Mouse (Mus musculus) hindbrain, embryonic 12.5 days (tissue): ENCODE results near the gene Dpyd. TPM values are rescaled to one million over a fixed set of nuclear protein-coding genes. Genes with fewer than 3 reads are reported as not detected.

Source experiments
- ATAC-seq: fragments of 200-750 bp; cut with Nextera tagmentation; 2 replicates; pipeline ENCODE4 v1.8.0; 2017; ENCODE audit warnings: moderate TSS enrichment; ENCODE audit not compliant: low FRiP score
- H3K27ac ChIP-seq: fragments of 300-500 bp; sonication (generic); 2 replicates; pipeline ENCODE4 v1.5.1; 2016; ENCODE audit warnings: mild to moderate bottlenecking
- H3K27me3 ChIP-seq: fragments of 300-500 bp; sonication (generic); 2 replicates; pipeline ENCODE4 v1.6.1; 2016; ENCODE audit warnings: mild to moderate bottlenecking
- H3K36me3 ChIP-seq: fragments of 300-500 bp; sonication (generic); 2 replicates; pipeline ENCODE4 v1.6.1; 2016; ENCODE audit warnings: mild to moderate bottlenecking
- H3K4me1 ChIP-seq: fragments of 300-500 bp; sonication (generic); 2 replicates; pipeline ENCODE4 v1.6.1; 2016
- H3K4me2 ChIP-seq: fragments of 300-500 bp; sonication (generic); replicated peaks from 2 replicates; pipeline ENCODE4 v1.6.1; 2016; ENCODE audit warnings: mild to moderate bottlenecking
- H3K4me3 ChIP-seq: fragments of 300-500 bp; sonication (generic); 2 replicates; pipeline ENCODE4 v1.5.1; 2016; ENCODE audit warnings: mild to moderate bottlenecking
- H3K9ac ChIP-seq: fragments of 300-500 bp; sonication (generic); 2 replicates; pipeline ENCODE4 v1.6.1; 2016; ENCODE audit warnings: mild to moderate bottlenecking, moderate library complexity
- H3K9me3 ChIP-seq: fragments of 300-500 bp; sonication (generic); replicated peaks from 2 replicates; pipeline ENCODE4 v1.6.1; 2016; ENCODE audit warnings: mild to moderate bottlenecking
- WGBS: fragments of 180-500 bp; shearing (Covaris S2); methylation state at CpG from one replicate; pipeline ENCODE4 v1.1.7; 2016; 5-methylcytosine and 5-hydroxymethylcytosine counted together
- polyA plus RNA-seq: library from polyadenylated mRNA; unstranded; fragments of >200 nt; fragmentation: Nextera tagmentation; extraction: Ambion mirVana; gene quantifications from 2 replicates; pipeline ENCODE4 v1.2.1, GENCODE M21; 2016

Gene Dpyd
- polyA plus RNA-seq, 1 experiment from 2014 or later, result 6.6 TPM

GRCm38 (mm10) chr3:118601689-118602640 lies 40.0 kb downstream of the Dpyd start:
- no peak for ATAC-seq
- no peaks in the 10 kb centered on the region for H3K4me1 ChIP-seq
- H3K27ac ChIP-seq, result no peak overlapping the region
- WGBS, result 88% methylated on average over 7 of the region's 7 CpGs
- H3K4me3 ChIP-seq, result no peak overlapping the region
- H3K9ac ChIP-seq, result no peak overlapping the region
- H3K4me2 ChIP-seq, result no peak overlapping the region
- H3K9me3 ChIP-seq, result no peaks in the 10 kb centered on the region
- H3K36me3 ChIP-seq, result no peaks in the 10 kb centered on the region
- no peaks in the 10 kb centered on the region for H3K27me3 ChIP-seq

- Histone ChIP-seq H3K9me3 (no peaks in the 10 kb centered on the region), H3K4me1 (no peaks in the 10 kb centered on the region), H3K27me3 (no peaks in the 10 kb centered on the region), H3K27ac (no peak overlapping the region), H3K4me2 (no peak overlapping the region), H3K9ac (no peak overlapping the region), H3K36me3 (no peaks in the 10 kb centered on the region), H3K4me3 (no peak overlapping the region)
- ATAC-seq, result no peak
- WGBS, result 68% methylated on average over 4 of the region's 4 CpGs
Measured at GRCm38 (mm10) chr3:118608708-118609107, 46.8 kb downstream of the Dpyd start.

- 37% methylated on average over 9 of the region's 9 CpGs for WGBS
- no peak overlapping the region for H3K9ac ChIP-seq
- H3K27me3 ChIP-seq, result no peaks in the 10 kb centered on the region
- H3K4me3 ChIP-seq, result no peak overlapping the region
- peaks cover 10% of the 10 kb centered on the region for H3K4me1 ChIP-seq
- peak; percentile 91 for ATAC-seq
- no peak overlapping the region for H3K4me2 ChIP-seq
- no peaks in the 10 kb centered on the region for H3K9me3 ChIP-seq
- no peaks in the 10 kb centered on the region for H3K36me3 ChIP-seq
- H3K27ac ChIP-seq, result 0 out of 2 replicates have a peak overlapping the region, but pooled peaks have one; percentile 4
Measured at GRCm38 (mm10) chr3:118626455-118627375, 64.8 kb downstream of the Dpyd start.

- no peak overlapping the region for H3K4me3 ChIP-seq
- H3K27me3 ChIP-seq, result no peaks in the 10 kb centered on the region
- H3K9ac ChIP-seq, result no peak overlapping the region
- H3K4me1 ChIP-seq, result peaks cover 10% of the 10 kb centered on the region
- no peak for ATAC-seq
- no peaks in the 10 kb centered on the region for H3K9me3 ChIP-seq
- H3K27ac ChIP-seq, result no peak overlapping the region
- WGBS, result 97% methylated on average over 1 of the region's 1 CpGs
- no peaks in the 10 kb centered on the region for H3K36me3 ChIP-seq
- no peak overlapping the region for H3K4me2 ChIP-seq
Measured at GRCm38 (mm10) chr3:118629737-118630136, 67.8 kb downstream of the Dpyd start.

GRCm38 (mm10) chr3:118646024-118646570 lies 84.2 kb downstream of the Dpyd start:
- no peak for ATAC-seq
- H3K27ac ChIP-seq, result no peak overlapping the region
- no peaks in the 10 kb centered on the region for H3K36me3 ChIP-seq
- H3K27me3 ChIP-seq, result no peaks in the 10 kb centered on the region
- no peak overlapping the region for H3K4me3 ChIP-seq
- no peaks in the 10 kb centered on the region for H3K4me1 ChIP-seq
- WGBS, result 85% methylated on average over 10 of the region's 10 CpGs
- H3K9ac ChIP-seq, result no peak overlapping the region
- H3K4me2 ChIP-seq, result no peak overlapping the region
- no peaks in the 10 kb centered on the region for H3K9me3 ChIP-seq

- Histone ChIP-seq H3K4me3 (no peak overlapping the region), H3K9ac (no peak overlapping the region), H3K4me2 (no peak overlapping the region), H3K4me1 (peaks cover 3% of the 10 kb centered on the region; the same call in 1 of the 2 replicates), H3K9me3 (no peaks in the 10 kb centered on the region), H3K27me3 (no peaks in the 10 kb centered on the region), H3K27ac (no peak overlapping the region), H3K36me3 (no peaks in the 10 kb centered on the region)
- 63% methylated on average over 5 of the region's 5 CpGs for WGBS
- ATAC-seq, result no peak
Measured at GRCm38 (mm10) chr3:118663987-118664692, 102.2 kb downstream of the Dpyd start.

- H3K36me3 ChIP-seq, result no peaks in the 10 kb centered on the region
Measured at GRCm38 (mm10) chr3:118674121-118674745, 112.3 kb downstream of the Dpyd start.

GRCm38 (mm10) chr3:118675441-118675840 lies 113.5 kb downstream of the Dpyd start:
- no peak overlapping the region for H3K9ac ChIP-seq
- 34% methylated on average over 1 of the region's 1 CpGs for WGBS
- no peaks in the 10 kb centered on the region for H3K27me3 ChIP-seq
- H3K9me3 ChIP-seq, result no peaks in the 10 kb centered on the region
- ATAC-seq, result peak; percentile 43; the same call in 1 of the 2 replicates
- H3K27ac ChIP-seq, result no peak overlapping the region
- no peaks in the 10 kb centered on the region for H3K36me3 ChIP-seq
- peaks cover 3% of the 10 kb centered on the region; the same call in 1 of the 2 replicates for H3K4me1 ChIP-seq
- no peak overlapping the region for H3K4me2 ChIP-seq
- no peak overlapping the region for H3K4me3 ChIP-seq

More at GRCm38 (mm10) chr3:118674121-118674745, 112.3 kb downstream of the Dpyd start:
- WGBS, result 36% methylated on average over 10 of the region's 10 CpGs
- H3K27me3 ChIP-seq, result no peaks in the 10 kb centered on the region
- no peak overlapping the region for H3K27ac ChIP-seq
- peak overlapping the region; percentile 19 for H3K4me2 ChIP-seq
- H3K9me3 ChIP-seq, result no peaks in the 10 kb centered on the region
- no peak overlapping the region for H3K4me3 ChIP-seq
- H3K9ac ChIP-seq, result no peak overlapping the region
- peak; percentile 83 for ATAC-seq
- peaks cover 3% of the 10 kb centered on the region; the same call in 1 of the 2 replicates for H3K4me1 ChIP-seq

- Histone ChIP-seq H3K27ac (no peak overlapping the region), H3K4me1 (peaks cover 3% of the 10 kb centered on the region; the same call in 1 of the 2 replicates), H3K27me3 (no peaks in the 10 kb centered on the region), H3K36me3 (no peaks in the 10 kb centered on the region), H3K9me3 (no peaks in the 10 kb centered on the region), H3K4me3 (no peak overlapping the region), H3K9ac (no peak overlapping the region), H3K4me2 (no peak overlapping the region)
- no peak for ATAC-seq
- 50% methylated on average over 7 of the region's 7 CpGs for WGBS
Measured at GRCm38 (mm10) chr3:118676052-118676777, 114.3 kb downstream of the Dpyd start.

- Histone ChIP-seq H3K27ac (no peak overlapping the region), H3K4me2 (no peak overlapping the region), H3K36me3 (no peaks in the 10 kb centered on the region), H3K27me3 (no peaks in the 10 kb centered on the region), H3K9me3 (no peaks in the 10 kb centered on the region), H3K4me3 (no peak overlapping the region), H3K9ac (no peak overlapping the region), H3K4me1 (peaks cover 3% of the 10 kb centered on the region; the same call in 1 of the 2 replicates)
- ATAC-seq, result no peak
- WGBS, result 51% methylated on average over 4 of the region's 4 CpGs
Measured at GRCm38 (mm10) chr3:118680803-118681202, 118.9 kb downstream of the Dpyd start.

- H3K27ac ChIP-seq, result no peak overlapping the region
- H3K9ac ChIP-seq, result no peak overlapping the region
- no peak overlapping the region for H3K4me3 ChIP-seq
- no peaks in the 10 kb centered on the region for H3K4me1 ChIP-seq
- H3K9me3 ChIP-seq, result no peaks in the 10 kb centered on the region
- no peak for ATAC-seq
- 74% methylated on average over 3 of the region's 3 CpGs for WGBS
- H3K27me3 ChIP-seq, result no peaks in the 10 kb centered on the region
- H3K4me2 ChIP-seq, result no peak overlapping the region
- no peaks in the 10 kb centered on the region for H3K36me3 ChIP-seq
Measured at GRCm38 (mm10) chr3:118750269-118750668, 188.3 kb downstream of the Dpyd start.
